ENCODE assay signal across 9 mouse cellular contexts in the genomic region with DNA sequence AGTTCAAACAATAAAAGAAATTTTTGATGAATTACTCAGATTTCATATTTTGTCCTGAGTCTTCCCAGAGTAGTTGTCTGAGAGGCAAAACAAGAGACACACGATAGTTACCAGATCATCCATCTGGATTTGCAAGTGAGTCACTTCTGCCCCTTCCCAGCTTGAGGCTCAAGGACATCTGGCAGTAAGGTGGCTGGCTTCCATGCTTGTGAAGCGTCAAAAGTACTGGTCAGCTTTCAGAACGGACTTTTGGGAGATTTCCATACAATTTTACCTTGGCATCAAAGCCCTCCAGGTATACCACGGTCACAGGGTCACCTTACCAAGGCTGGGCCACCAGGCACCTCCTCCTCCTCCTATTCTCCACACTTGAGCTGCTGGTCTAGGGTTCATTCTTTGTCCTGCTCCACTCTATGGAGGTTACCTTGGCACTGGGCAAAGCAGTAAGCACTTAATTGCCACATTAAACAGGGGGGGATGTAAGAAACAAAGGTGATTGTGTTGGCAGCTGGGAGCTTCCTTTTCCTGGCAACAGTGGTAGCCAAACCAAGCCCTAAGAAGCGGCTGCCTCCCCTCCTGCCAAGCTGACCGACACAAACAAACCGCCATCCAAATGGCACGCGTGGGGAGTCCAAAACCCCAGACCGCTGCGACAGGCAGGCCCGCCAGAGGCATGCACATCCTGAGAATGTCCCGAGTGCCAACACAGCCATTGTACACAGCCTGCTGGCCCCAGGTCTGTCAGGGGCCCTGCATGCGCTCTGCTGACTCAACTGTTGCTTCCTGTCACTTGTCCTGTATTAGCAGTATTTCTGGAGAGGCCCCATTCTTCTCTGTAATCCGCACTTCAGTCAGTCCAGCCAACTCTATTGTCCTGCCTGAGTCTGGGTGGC. TPM values are rescaled to one million over a fixed set of nuclear protein-coding genes. Genes with fewer than 3 reads are reported as not detected.
A peak's percentile ranks its signal among the peaks of the same experiment; 100 is the strongest.
DNase-seq lines count a peak whose midpoint lies in the region; ATAC-seq and TF ChIP-seq lines count a peak whose summit lies in the region.
"Had no signal": no experiment of that assay in that cellular context is flagged by ENCODE, and none has a peak within 500 bp of the region (broad histone marks: within the 10 kb centered on the region; RNA-seq: fewer than 3 reads in every experiment).

No protein-coding gene starts in this region.

- H3K4me2 ChIP-seq in embryonic facial prominence, embryonic 11.5 days (ENCODE audit: low read depth, low read length) = peak overlapping the region; percentile 8; the same call in 1 of the 2 replicates
- H3K4me2 ChIP-seq in heart, postnatal 0 days (ENCODE audit: low read depth, low read length) = no peak overlapping the region
- H3K4me2 ChIP-seq in lung, embryonic 16.5 days (ENCODE audit: low read depth, low read length) = no peak overlapping the region

- H3K9ac ChIP-seq in embryonic facial prominence, embryonic 11.5 days (replicated peaks; ENCODE audit: low read length) = no peak overlapping the region
- no peak overlapping the region for H3K9ac ChIP-seq in heart, postnatal 0 days (replicated peaks; ENCODE audit: low read depth, low read length)
- H3K9ac ChIP-seq in lung, embryonic 16.5 days (ENCODE audit: low read length) = no peak overlapping the region

- peak; percentile 12; the same call in 1 of the 2 replicates for ATAC-seq in embryonic facial prominence, embryonic 11.5 days (replicated peaks; ENCODE audit: insufficient number of reproducible peaks, low FRiP score, low TSS enrichment, low read depth)
- no peak for ATAC-seq in heart, postnatal 0 days (ENCODE audit: insufficient read depth, low read depth)
- ATAC-seq in lung, embryonic 16.5 days (ENCODE audit: low read depth) = no peak

- peaks cover 3% of the 10 kb centered on the region; the same call in 1 of the 2 replicates for H3K4me1 ChIP-seq in embryonic facial prominence, embryonic 11.5 days (ENCODE audit: control insufficient read depth, insufficient read depth, low read length)
- H3K4me1 ChIP-seq in heart, postnatal 0 days (ENCODE audit: control insufficient read depth, insufficient read depth) = peaks cover 34% of the 10 kb centered on the region
- H3K4me1 ChIP-seq in lung, embryonic 16.5 days (replicated peaks; ENCODE audit: control insufficient read depth, insufficient read depth, low read length) = peaks cover 13% of the 10 kb centered on the region

- H3K27me3 ChIP-seq in embryonic facial prominence, embryonic 11.5 days (ENCODE audit: control insufficient read depth, insufficient read depth, low read length) = no peaks in the 10 kb centered on the region
- H3K27me3 ChIP-seq in heart, postnatal 0 days (ENCODE audit: control insufficient read depth, insufficient read depth, low read length) = no peaks in the 10 kb centered on the region
- no peaks in the 10 kb centered on the region for H3K27me3 ChIP-seq in lung, embryonic 16.5 days (ENCODE audit: control insufficient read depth, insufficient read depth, low read depth, low read length)

- peak; percentile 42 for DNase-seq in gastrocnemius, postnatal 25 days
- DNase-seq in gastrocnemius, adult 18-20 months (ENCODE audit: low spot score) = no peak
- DNase-seq in embryonic facial prominence, embryonic 11.5 days (ENCODE audit: low spot score) = peak; percentile 26
- no peak for DNase-seq in heart, postnatal 0 days (ENCODE audit: low spot score)
- no peak for DNase-seq in testis, postnatal 10 days (ENCODE audit: low spot score)
- DNase-seq in cerebellum, adult 18-20 months = no peak
- DNase-seq in thymus, postnatal 25 days = no peak

- 47% methylated on average over 15 of the region's 15 CpGs for WGBS in embryonic facial prominence, embryonic 11.5 days
- WGBS in heart, postnatal 0 days = 56% methylated on average over 15 of the region's 15 CpGs
- 62% methylated on average over 15 of the region's 15 CpGs for WGBS in lung, embryonic 16.5 days

- no peak for TF ChIP-seq CTCF in heart, postnatal 0 days (IDR thresholded peaks at IDR 0.05; ENCODE audit: low read depth)

- no peak overlapping the region for H3K4me3 ChIP-seq in embryonic facial prominence, embryonic 11.5 days (ENCODE audit: low read depth, low read length)
- no peak overlapping the region for H3K4me3 ChIP-seq in heart, postnatal 0 days (ENCODE audit: low read depth, low read length)
- H3K4me3 ChIP-seq in lung, embryonic 16.5 days (ENCODE audit: low read length) = no peak overlapping the region

- peak; percentile 36; the same call in 1 of the 2 replicates for TF ChIP-seq EP300 in heart, postnatal 0 days (IDR thresholded peaks at IDR 0.05; ENCODE audit: low read depth)

- no peaks in the 10 kb centered on the region for H3K9me3 ChIP-seq in embryonic facial prominence, embryonic 11.5 days (replicated peaks; ENCODE audit: control insufficient read depth, low read length)
- no peaks in the 10 kb centered on the region for H3K9me3 ChIP-seq in heart, postnatal 0 days (replicated peaks; ENCODE audit: control insufficient read depth, low read length)
- H3K9me3 ChIP-seq in lung, embryonic 16.5 days (ENCODE audit: control insufficient read depth, low read length) = no peaks in the 10 kb centered on the region

- H3K27ac ChIP-seq in embryonic facial prominence, embryonic 11.5 days (replicated peaks; ENCODE audit: low read depth, low read length) = no peak overlapping the region
- H3K27ac ChIP-seq in heart, postnatal 0 days (ENCODE audit: low read depth) = no peak overlapping the region
- 0 out of 2 replicates have a peak overlapping the region, but pooled peaks have one; percentile 19 for H3K27ac ChIP-seq in lung, embryonic 16.5 days (ENCODE audit: low read length)

- H3K36me3 ChIP-seq in embryonic facial prominence, embryonic 11.5 days (replicated peaks; ENCODE audit: control insufficient read depth, insufficient read depth, low read depth, low read length) = no peaks in the 10 kb centered on the region
- 0 out of 2 replicates have a peak, but pooled peaks cover 12% of the 10 kb centered on the region for H3K36me3 ChIP-seq in heart, postnatal 0 days (replicated peaks; ENCODE audit: control insufficient read depth, insufficient read depth, low read length)
- no peaks in the 10 kb centered on the region for H3K36me3 ChIP-seq in lung, embryonic 16.5 days (ENCODE audit: control insufficient read depth, insufficient read depth, low read length)
- H3K36me3 ChIP-seq: G1E had no signal

RNA-seq across cellular contexts. Expression of a gene that starts 6.9 kb away (rescaled TPM):
- total RNA-seq in gastrocnemius, postnatal 25 days (2021) = 1 to 10 TPM; 5.6 to 7.1 TPM
- total RNA-seq in gastrocnemius, adult 18-20 months (2021) = 1 to 10 TPM; 3.9 to 6.8 TPM
- 14.2 and 15.8 TPM in 2 replicates for polyA plus RNA-seq in embryonic facial prominence, embryonic 11.5 days (2014; fragmentation: Nextera tagmentation; extraction: Ambion mirVana)
- 11.2 and 11.3 TPM in 2 replicates for total RNA-seq in heart, postnatal 0 days (2014; rRNA removed; ENCODE audit: low replicate concordance)
- polyA plus RNA-seq in heart, postnatal 0 days (2015; fragmentation: Nextera tagmentation; extraction: Ambion mirVana) = 6.7 and 6.8 TPM in 2 replicates
- 12.1 and 16.1 TPM in 2 replicates for polyA plus RNA-seq in lung, embryonic 16.5 days (2015; fragmentation: Nextera tagmentation; extraction: Ambion mirVana)
- total RNA-seq: G1E had no signal
- polyA plus RNA-seq: G1E had no signal

Comparison
In these comparisons a context has a peak if more than half of its experiments do, and no peak if none do; other contexts are left out.
1. DNase-seq: peak in gastrocnemius, postnatal 25 days (single experiment) and embryonic facial prominence, embryonic 11.5 days (single experiment); none in gastrocnemius, adult 18-20 months (single experiment), heart, postnatal 0 days (single experiment), testis, postnatal 10 days (single experiment), cerebellum, adult 18-20 months (0 of 2) and thymus, postnatal 25 days (single experiment).